Mouse (Mus musculus) liver, embryonic 14.5 days (tissue): Measurements from ENCODE around the gene Rps6kc1.

ENCODE experiments used
- CTCF ChIP-seq: IDR thresholded peaks from 2 replicates; pipeline ENCODE4 v1.5.1; 2016; ENCODE audit warnings: antibody characterized with exemption, low read depth, control low read depth
- EP300 ChIP-seq: IDR thresholded peaks from 2 replicates; pipeline ENCODE4 v1.6.1; 2016; ENCODE audit warnings: antibody characterized with exemption, low read depth

DNA sequence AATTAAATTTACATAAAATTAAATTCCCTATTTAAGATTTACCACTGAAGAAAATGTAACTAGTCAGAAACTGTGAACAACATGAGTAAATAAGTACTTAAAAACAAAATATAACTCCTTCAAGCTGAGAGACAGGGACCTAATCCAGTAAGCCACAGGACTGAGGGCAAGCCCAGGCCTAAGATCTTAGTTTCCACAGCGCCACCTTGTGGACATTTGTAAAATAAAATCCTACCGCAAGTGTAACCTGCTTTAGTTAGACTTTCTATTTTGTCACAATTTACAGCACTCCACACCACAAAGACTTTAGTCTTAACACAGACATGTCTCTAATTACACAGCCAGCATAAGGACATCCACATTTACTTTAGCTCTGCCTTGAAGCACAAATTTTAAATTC lies 30.1 kb downstream of the Rps6kc1 start:
- no peak for TF ChIP-seq EP300
- peak; percentile 69 for TF ChIP-seq CTCF
